Mouse (Mus musculus): ENCODE results near the gene Pir. TPM values are rescaled to one million over a fixed set of nuclear protein-coding genes. Genes with fewer than 3 reads are reported as not detected.

Pir gene
- polyA plus RNA-seq, 1 experiment from 2014 or later, result 5.9 TPM

Other genes starting within 250 kb of the Pir start
- 0.27 and 0.53 TPM in 2 replicates for gene Car5b, start 241.4 kb upstream of the Pir start, polyA plus RNA-seq (2015; fragmentation: Nextera tagmentation; extraction: Ambion mirVana)
- 17.4 and 17.8 TPM in 2 replicates for gene Siah1b, start 192.9 kb upstream of the Pir start, polyA plus RNA-seq (2015; fragmentation: Nextera tagmentation; extraction: Ambion mirVana)
- 0.11 TPM in 1 of 2 replicates, not detected in the other for gene Cltrn, start 180.5 kb upstream of the Pir start, polyA plus RNA-seq (2015; fragmentation: Nextera tagmentation; extraction: Ambion mirVana)
- 1.4 and 3.1 TPM in 2 replicates for gene Ace2, start 130.0 kb upstream of the Pir start, polyA plus RNA-seq (2015; fragmentation: Nextera tagmentation; extraction: Ambion mirVana)
- gene Bmx, start 11.2 kb upstream of the Pir start, polyA plus RNA-seq (2015; fragmentation: Nextera tagmentation; extraction: Ambion mirVana), result 3.8 and 5.5 TPM in 2 replicates
- gene Vegfd, start 104.0 kb downstream of the Pir start, polyA plus RNA-seq (2015; fragmentation: Nextera tagmentation; extraction: Ambion mirVana), result 3.7 and 6.7 TPM in 2 replicates
- 8.2 and 8.6 TPM in 2 replicates for gene Piga, start 150.4 kb downstream of the Pir start, polyA plus RNA-seq (2015; fragmentation: Nextera tagmentation; extraction: Ambion mirVana)
- 79.9 and 83.9 TPM in 2 replicates for gene Asb11, start 167.6 kb downstream of the Pir start, polyA plus RNA-seq (2015; fragmentation: Nextera tagmentation; extraction: Ambion mirVana)
- not detected in 2 replicates for gene Asb9, start 237.0 kb downstream of the Pir start, polyA plus RNA-seq (2015; fragmentation: Nextera tagmentation; extraction: Ambion mirVana)